Mouse (Mus musculus): ENCODE measurements around the gene Fam209. TPM values are rescaled to one million over a fixed set of nuclear protein-coding genes. Genes with fewer than 3 reads are reported as not detected.

The Fam209 gene
- polyA plus RNA-seq, 1 experiment from 2014 or later: 0.63 TPM

DNA sequence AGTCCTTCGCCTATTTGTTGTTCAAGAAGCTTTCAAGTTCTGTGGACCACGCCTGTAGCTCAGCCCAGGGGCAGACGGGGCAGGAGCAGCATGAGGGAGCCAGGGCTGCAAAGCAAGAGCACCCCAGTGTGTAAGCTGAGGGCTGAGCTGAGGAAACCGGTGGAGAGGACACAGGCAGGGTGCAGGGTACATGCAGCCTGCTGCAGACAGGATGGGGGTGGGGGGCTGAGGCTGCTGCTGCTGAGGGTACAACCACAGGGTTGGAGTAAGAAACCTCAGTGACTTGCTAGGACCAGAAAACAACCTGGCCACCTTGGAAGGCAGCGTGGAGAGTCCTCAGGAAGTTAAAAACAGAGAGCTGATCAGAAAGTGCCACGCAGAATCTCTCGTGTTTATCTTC lies 8.0 kb downstream of the Fam209 start:
- 65% methylated on average over 7 of the region's 7 CpGs for WGBS
- no peak for ATAC-seq (replicated peaks; ENCODE audit: insufficient number of reproducible peaks, low FRiP score, low TSS enrichment, low read depth)

DNA sequence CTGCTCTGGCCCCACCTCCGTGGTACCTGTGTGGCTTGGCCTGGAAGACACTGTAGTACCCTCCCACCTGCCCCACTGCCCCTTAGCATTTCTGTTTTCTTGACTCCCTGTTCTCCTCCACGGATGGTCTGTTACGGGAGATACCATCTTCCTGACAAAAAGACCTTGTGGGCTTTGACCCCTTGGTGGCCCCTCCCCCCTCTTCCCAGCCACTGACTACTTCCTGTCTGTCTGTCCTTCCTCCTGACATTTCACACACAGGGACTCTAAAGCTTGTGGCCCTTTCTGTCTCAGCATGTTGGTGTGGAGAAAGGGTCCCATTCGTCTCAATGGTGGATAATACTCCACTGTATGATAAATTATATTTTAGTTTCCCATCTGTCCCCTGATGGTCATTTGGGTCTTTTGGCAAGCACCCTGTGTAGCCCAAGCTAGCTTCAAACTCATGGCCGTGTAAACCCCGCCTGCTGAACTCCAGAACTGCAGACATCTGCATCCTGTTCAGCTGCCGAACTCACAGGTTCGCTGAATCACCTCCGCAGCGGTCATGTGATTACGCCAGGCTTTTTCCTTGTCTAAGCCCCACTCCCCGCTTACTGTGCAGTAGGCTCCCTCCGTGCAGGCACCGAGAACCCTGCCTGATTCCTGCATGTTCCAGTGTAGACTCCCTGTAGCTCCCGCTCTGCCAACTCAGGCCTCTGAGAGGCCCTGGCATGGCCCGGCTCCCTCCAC lies 9.5 kb downstream of the Fam209 start:
- no peaks in the 10 kb centered on the region for H3K27me3 ChIP-seq (ENCODE audit: control insufficient read depth, insufficient read depth, low read length)
- DNase-seq (ENCODE audit: low spot score) (no peak), ATAC-seq (replicated peaks; ENCODE audit: insufficient number of reproducible peaks, low FRiP score, low TSS enrichment, low read depth) (no peak)
- H3K4me2 ChIP-seq (ENCODE audit: low read depth, low read length): no peak overlapping the region
- H3K27ac ChIP-seq (replicated peaks; ENCODE audit: low read depth, low read length): no peak overlapping the region
- H3K9me3 ChIP-seq (replicated peaks; ENCODE audit: control insufficient read depth, low read length): no peaks in the 10 kb centered on the region
- WGBS: 82% methylated on average over 16 of the region's 16 CpGs
- H3K9ac ChIP-seq (replicated peaks; ENCODE audit: low read length): no peak overlapping the region
- no peaks in the 10 kb centered on the region for H3K36me3 ChIP-seq (replicated peaks; ENCODE audit: control insufficient read depth, insufficient read depth, low read depth, low read length)
- no peak overlapping the region for H3K4me3 ChIP-seq (ENCODE audit: low read depth, low read length)
- H3K4me1 ChIP-seq (ENCODE audit: control insufficient read depth, insufficient read depth, low read length): no peaks in the 10 kb centered on the region; the same call in 1 of the 2 replicates

More for the DNA sequence above, 8.0 kb downstream of the Fam209 start:
- no peaks in the 10 kb centered on the region for H3K36me3 ChIP-seq (replicated peaks; ENCODE audit: control insufficient read depth, insufficient read depth, low read depth, low read length)
- H3K4me2 ChIP-seq (ENCODE audit: low read depth, low read length): no peak overlapping the region
- DNase-seq (ENCODE audit: low spot score): no peak
- H3K27me3 ChIP-seq (ENCODE audit: control insufficient read depth, insufficient read depth, low read length): no peaks in the 10 kb centered on the region
- H3K9ac ChIP-seq (replicated peaks; ENCODE audit: low read length): no peak overlapping the region
- H3K27ac ChIP-seq (replicated peaks; ENCODE audit: low read depth, low read length): no peak overlapping the region
- no peaks in the 10 kb centered on the region for H3K9me3 ChIP-seq (replicated peaks; ENCODE audit: control insufficient read depth, low read length)
- no peaks in the 10 kb centered on the region; the same call in 1 of the 2 replicates for H3K4me1 ChIP-seq (ENCODE audit: control insufficient read depth, insufficient read depth, low read length)
- H3K4me3 ChIP-seq (ENCODE audit: low read depth, low read length): no peak overlapping the region

DNA sequence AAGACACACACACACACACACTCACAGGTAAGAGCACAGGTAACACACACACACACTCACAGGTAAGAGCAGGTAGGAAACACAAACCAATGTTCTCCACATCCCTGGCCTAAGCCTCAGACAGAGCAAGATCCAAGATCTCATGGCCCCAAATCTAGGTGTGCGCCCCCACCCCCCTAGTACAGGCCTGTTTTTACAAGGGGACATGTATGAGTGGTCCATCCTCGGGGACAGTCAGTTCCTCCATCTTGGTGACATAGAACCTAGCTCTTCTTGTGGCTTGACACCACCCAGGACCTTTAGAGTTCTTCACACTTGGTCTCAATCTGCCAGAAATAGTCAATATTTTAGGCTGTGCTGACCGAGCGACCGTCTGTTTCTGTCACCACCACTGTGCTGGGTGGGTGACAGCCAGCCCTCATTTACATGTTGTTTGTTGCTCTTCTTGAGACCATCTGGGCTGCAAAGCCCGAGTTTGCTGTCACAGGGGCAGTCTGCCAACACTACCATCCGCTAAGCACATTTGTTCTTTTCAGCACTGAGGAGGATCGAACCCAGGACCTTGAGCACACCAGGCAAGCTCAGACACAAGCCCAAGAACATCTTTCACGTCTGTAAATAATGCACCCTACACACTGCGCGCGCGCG lies 11.6 kb downstream of the Fam209 start:
- H3K27me3 ChIP-seq (ENCODE audit: control insufficient read depth, insufficient read depth, low read length): no peaks in the 10 kb centered on the region
- no peak overlapping the region for H3K27ac ChIP-seq (replicated peaks; ENCODE audit: low read depth, low read length)
- no peak for DNase-seq (ENCODE audit: low spot score)
- no peak overlapping the region for H3K4me3 ChIP-seq (ENCODE audit: low read depth, low read length)
- no peaks in the 10 kb centered on the region; the same call in 1 of the 2 replicates for H3K4me1 ChIP-seq (ENCODE audit: control insufficient read depth, insufficient read depth, low read length)
- no peak for ATAC-seq (replicated peaks; ENCODE audit: insufficient number of reproducible peaks, low FRiP score, low TSS enrichment, low read depth)
- no peak overlapping the region for H3K9ac ChIP-seq (replicated peaks; ENCODE audit: low read length)
- H3K36me3 ChIP-seq (replicated peaks; ENCODE audit: control insufficient read depth, insufficient read depth, low read depth, low read length): no peaks in the 10 kb centered on the region
- WGBS: 85% methylated on average over 14 of the region's 14 CpGs
- no peaks in the 10 kb centered on the region for H3K9me3 ChIP-seq (replicated peaks; ENCODE audit: control insufficient read depth, low read length)
- H3K4me2 ChIP-seq (ENCODE audit: low read depth, low read length): no peak overlapping the region

DNA sequence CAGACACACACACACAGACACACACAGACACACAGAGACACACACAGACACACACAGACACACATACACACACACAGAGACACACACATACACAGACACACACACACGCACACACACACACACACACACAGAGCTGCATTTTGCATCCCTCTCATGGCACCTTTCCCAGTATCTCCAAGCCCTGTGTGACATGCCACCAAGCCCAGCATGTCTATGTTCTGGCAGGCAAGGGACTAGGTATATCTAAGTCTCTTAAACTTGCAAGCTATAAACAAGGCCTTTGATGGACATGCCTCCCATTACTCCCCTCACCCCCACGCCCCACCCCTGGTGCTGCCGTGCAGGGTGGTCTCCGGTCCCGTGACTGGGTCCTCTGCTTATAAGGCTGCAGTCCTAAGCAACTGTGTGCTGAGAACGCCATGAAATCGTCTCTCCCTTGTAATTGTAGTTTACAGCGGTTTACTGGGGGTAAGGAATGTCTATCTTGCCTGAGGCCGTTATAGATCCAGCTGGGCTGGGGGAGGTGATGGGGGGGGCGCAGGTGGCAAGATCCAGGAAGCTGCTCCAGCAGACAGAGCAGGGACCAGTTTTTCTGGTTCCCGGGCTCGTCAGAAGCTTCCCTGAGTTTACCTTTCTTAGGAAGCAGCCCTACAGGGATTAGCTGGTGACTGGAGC lies 12.5 kb downstream of the Fam209 start:
- no peak overlapping the region for H3K27ac ChIP-seq (replicated peaks; ENCODE audit: low read depth, low read length)
- H3K36me3 ChIP-seq (replicated peaks; ENCODE audit: control insufficient read depth, insufficient read depth, low read depth, low read length): no peaks in the 10 kb centered on the region
- ATAC-seq (replicated peaks; ENCODE audit: insufficient number of reproducible peaks, low FRiP score, low TSS enrichment, low read depth) (peak; percentile 51), DNase-seq (ENCODE audit: low spot score) (peak; percentile 70)
- H3K4me3 ChIP-seq (ENCODE audit: low read depth, low read length): no peak overlapping the region
- 29% methylated on average over 12 of the region's 12 CpGs for WGBS
- H3K27me3 ChIP-seq (ENCODE audit: control insufficient read depth, insufficient read depth, low read length): no peaks in the 10 kb centered on the region
- H3K9me3 ChIP-seq (replicated peaks; ENCODE audit: control insufficient read depth, low read length): no peaks in the 10 kb centered on the region
- H3K4me1 ChIP-seq (ENCODE audit: control insufficient read depth, insufficient read depth, low read length): no peaks in the 10 kb centered on the region; the same call in 1 of the 2 replicates
- H3K4me2 ChIP-seq (ENCODE audit: low read depth, low read length): no peak overlapping the region
- H3K9ac ChIP-seq (replicated peaks; ENCODE audit: low read length): no peak overlapping the region

DNA sequence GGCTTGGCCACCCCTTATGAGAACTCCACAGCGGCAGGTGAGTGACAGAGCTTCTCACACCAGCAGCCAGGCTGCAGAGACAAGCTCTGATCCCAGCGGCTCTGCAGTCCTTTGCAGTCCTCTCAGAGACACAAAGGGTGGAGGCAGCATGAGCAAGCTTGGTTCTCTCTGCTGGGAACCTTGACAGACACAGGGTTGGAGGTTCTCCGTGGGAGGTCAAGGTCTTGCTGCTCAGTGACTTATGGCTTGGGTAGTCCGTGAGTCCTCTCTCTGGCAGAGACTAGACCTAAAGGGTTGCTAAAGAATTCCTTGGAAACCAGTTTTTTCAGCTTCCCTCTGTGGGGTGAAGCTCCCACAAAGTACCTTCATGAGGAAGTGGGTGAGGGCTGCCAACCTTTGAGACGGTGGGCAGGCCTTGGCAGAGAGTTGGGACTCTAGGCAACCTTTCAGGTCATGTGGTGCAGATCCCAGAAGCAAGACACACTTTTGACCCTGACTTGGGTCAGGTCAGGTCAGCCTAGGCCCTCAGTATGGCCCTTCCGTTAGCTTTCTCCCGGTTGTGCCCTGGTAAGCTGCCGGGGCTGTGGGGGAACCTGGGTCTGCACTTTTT lies 24.5 kb downstream of the Fam209 start:
- H3K27ac ChIP-seq (replicated peaks; ENCODE audit: low read depth, low read length): no peak overlapping the region
- ATAC-seq (replicated peaks; ENCODE audit: insufficient number of reproducible peaks, low FRiP score, low TSS enrichment, low read depth) (no peak), DNase-seq (ENCODE audit: low spot score) (no peak)
- no peak overlapping the region for H3K9ac ChIP-seq (replicated peaks; ENCODE audit: low read length)
- WGBS: 61% methylated on average over 8 of the region's 8 CpGs
- no peaks in the 10 kb centered on the region for H3K9me3 ChIP-seq (replicated peaks; ENCODE audit: control insufficient read depth, low read length)
- no peak overlapping the region for H3K4me2 ChIP-seq (ENCODE audit: low read depth, low read length)
- H3K27me3 ChIP-seq (ENCODE audit: control insufficient read depth, insufficient read depth, low read length): no peaks in the 10 kb centered on the region
- no peaks in the 10 kb centered on the region for H3K36me3 ChIP-seq (replicated peaks; ENCODE audit: control insufficient read depth, insufficient read depth, low read depth, low read length)
- no peak overlapping the region for H3K4me3 ChIP-seq (ENCODE audit: low read depth, low read length)
- no peaks in the 10 kb centered on the region for H3K4me1 ChIP-seq (ENCODE audit: control insufficient read depth, insufficient read depth, low read length)

DNA sequence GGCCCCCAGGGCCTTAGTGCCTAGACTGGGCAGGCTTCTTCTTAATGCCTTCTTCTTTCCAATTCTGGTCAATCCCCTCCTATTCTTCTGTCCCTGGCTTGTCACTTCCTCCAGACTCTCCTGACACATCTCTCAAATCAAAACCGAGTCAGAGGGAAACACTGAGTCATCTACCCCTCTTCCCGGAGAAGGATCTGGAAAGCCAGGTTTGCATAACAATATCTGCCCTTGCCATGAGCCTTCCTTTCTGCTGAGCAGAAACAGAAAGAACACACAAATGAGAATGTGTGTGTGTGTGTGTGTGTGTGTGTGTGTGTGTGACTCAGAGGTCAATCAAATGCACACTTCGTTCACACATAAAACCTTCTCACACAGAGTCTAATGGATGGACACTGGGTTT lies 26.5 kb downstream of the Fam209 start:
- Histone ChIP-seq H3K9me3 (replicated peaks; ENCODE audit: control insufficient read depth, low read length) (no peaks in the 10 kb centered on the region), H3K4me3 (ENCODE audit: low read depth, low read length) (no peak overlapping the region), H3K27me3 (ENCODE audit: control insufficient read depth, insufficient read depth, low read length) (no peaks in the 10 kb centered on the region), H3K27ac (replicated peaks; ENCODE audit: low read depth, low read length) (no peak overlapping the region), H3K4me2 (ENCODE audit: low read depth, low read length) (no peak overlapping the region), H3K4me1 (ENCODE audit: control insufficient read depth, insufficient read depth, low read length) (no peaks in the 10 kb centered on the region), H3K9ac (replicated peaks; ENCODE audit: low read length) (no peak overlapping the region), H3K36me3 (replicated peaks; ENCODE audit: control insufficient read depth, insufficient read depth, low read depth, low read length) (no peaks in the 10 kb centered on the region)
- 67% methylated on average over 3 of the region's 3 CpGs for WGBS
- DNase-seq (ENCODE audit: low spot score) (no peak), ATAC-seq (replicated peaks; ENCODE audit: insufficient number of reproducible peaks, low FRiP score, low TSS enrichment, low read depth) (no peak)

DNA sequence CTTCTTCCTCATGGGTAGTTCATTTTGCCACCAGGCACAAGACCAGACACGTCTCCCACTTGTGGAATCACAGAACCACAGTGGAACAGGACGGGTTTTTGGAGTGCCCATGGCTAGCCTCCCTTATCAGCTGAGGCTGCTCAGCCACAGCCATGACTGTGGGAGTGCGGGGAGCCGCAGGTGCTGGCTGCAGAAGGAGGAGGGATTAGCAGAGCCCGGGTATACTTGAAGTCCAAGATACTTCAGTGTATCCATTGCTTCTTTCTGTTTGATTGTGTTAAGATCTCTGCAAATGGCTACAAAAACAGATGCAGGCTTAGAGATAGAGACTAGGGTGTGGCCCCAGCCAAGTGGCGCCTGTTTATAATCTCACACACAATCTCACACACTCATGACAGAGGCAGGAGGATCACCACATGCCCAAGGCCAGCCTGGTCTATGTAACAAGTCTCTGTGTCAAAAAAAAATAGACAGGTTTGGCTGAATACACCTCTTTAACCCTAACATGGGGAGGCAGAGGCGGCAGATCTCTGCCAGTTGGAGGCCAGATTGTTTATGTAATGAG lies 28.5 kb downstream of the Fam209 start:
- Histone ChIP-seq H3K27ac (replicated peaks; ENCODE audit: low read depth, low read length) (no peak overlapping the region), H3K4me3 (ENCODE audit: low read depth, low read length) (no peak overlapping the region)

More for the DNA sequence above, 28.5 kb downstream of the Fam209 start:
- Histone ChIP-seq H3K4me2 (ENCODE audit: low read depth, low read length) (no peak overlapping the region), H3K36me3 (replicated peaks; ENCODE audit: control insufficient read depth, insufficient read depth, low read depth, low read length) (no peaks in the 10 kb centered on the region), H3K9ac (replicated peaks; ENCODE audit: low read length) (no peak overlapping the region), H3K4me1 (ENCODE audit: control insufficient read depth, insufficient read depth, low read length) (no peaks in the 10 kb centered on the region), H3K9me3 (replicated peaks; ENCODE audit: control insufficient read depth, low read length) (no peaks in the 10 kb centered on the region), H3K27me3 (ENCODE audit: control insufficient read depth, insufficient read depth, low read length) (no peaks in the 10 kb centered on the region)
- 49% methylated on average over 7 of the region's 7 CpGs for WGBS
- no peak for DNase-seq (ENCODE audit: low spot score)
- no peak for ATAC-seq (replicated peaks; ENCODE audit: insufficient number of reproducible peaks, low FRiP score, low TSS enrichment, low read depth)

Data from embryonic facial prominence, embryonic 11.5 days (tissue).